Mouse (Mus musculus): Measurements from ENCODE around the gene Cap2.

GRCm38 (mm10) chr13:46463764-46464163, 37.9 kb upstream of the Cap2 start:
- no peak for TF ChIP-seq CTCF (IDR thresholded peaks at IDR 0.05; ENCODE audit: low read depth, low read length)
- TF ChIP-seq POLR2A (IDR thresholded peaks at IDR 0.05; ENCODE audit: borderline replicate concordance, low read depth, low read length) = no peak

All from bone marrow macrophage, adult 2 months (primary cell).